Mouse (Mus musculus) lung, embryonic 16.5 days (tissue): Measurements from ENCODE around the gene Bsg. TPM values are rescaled to one million over a fixed set of nuclear protein-coding genes. Genes with fewer than 3 reads are reported as not detected.

Experiments used
- ATAC-seq: fragments of 200-750 bp; cut with Nextera tagmentation; 2 replicates; pipeline ENCODE4 v1.8.0; 2017; ENCODE audit warnings: low read depth, mild to moderate bottlenecking, moderate library complexity
- H3K27ac ChIP-seq: fragments of 300-500 bp; sonication (generic); 2 replicates; pipeline ENCODE4 v1.5.1; 2014; ENCODE audit warnings: mild to moderate bottlenecking, control low read depth, low read length
- H3K27me3 ChIP-seq: fragments of 300-500 bp; sonication (generic); 2 replicates; pipeline ENCODE4 v1.6.1; 2014; ENCODE audit warnings: low read depth, low read length, mixed read lengths; ENCODE audit not compliant: control insufficient read depth, insufficient read depth
- H3K36me3 ChIP-seq: fragments of 300-500 bp; sonication (generic); 2 replicates; pipeline ENCODE4 v1.6.1; 2014; ENCODE audit warnings: low read length; ENCODE audit not compliant: control insufficient read depth, insufficient read depth
- H3K4me1 ChIP-seq: fragments of 300-500 bp; sonication (generic); replicated peaks from 2 replicates; pipeline ENCODE4 v1.6.1; 2014; ENCODE audit warnings: low read length, mixed read lengths; ENCODE audit not compliant: control insufficient read depth, insufficient read depth
- H3K4me2 ChIP-seq: fragments of 300-500 bp; sonication (generic); 2 replicates; pipeline ENCODE4 v1.6.1; 2014; ENCODE audit warnings: low read depth, low read length, control low read depth
- H3K4me3 ChIP-seq: fragments of 300-500 bp; sonication (generic); 2 replicates; pipeline ENCODE4 v1.5.1; 2014; ENCODE audit warnings: mild to moderate bottlenecking, low read length, control low read depth
- H3K9ac ChIP-seq: fragments of 300-500 bp; sonication (generic); 2 replicates; pipeline ENCODE4 v1.6.1; 2014; ENCODE audit warnings: low read length, control low read depth
- H3K9me3 ChIP-seq: fragments of 300-500 bp; sonication (generic); 2 replicates; pipeline ENCODE4 v1.6.1; 2016; ENCODE audit warnings: low read length; ENCODE audit not compliant: control insufficient read depth
- WGBS: fragments of 180-500 bp; shearing (Covaris S2); extraction: QIAGEN DNeasy Blood & Tissue Kit; methylation state at CpG from one replicate; pipeline ENCODE4 v1.1.7; 2014; 5-methylcytosine and 5-hydroxymethylcytosine counted together
- polyA plus RNA-seq: library from polyadenylated mRNA; unstranded; fragments of >200 nt; fragmentation: Nextera tagmentation; extraction: Ambion mirVana; gene quantifications from 2 replicates; pipeline ENCODE4 v1.2.1, GENCODE M21; 2015

Gene Bsg
- polyA plus RNA-seq: 1,174 and 1,330 TPM in 2 replicates

GRCm38 (mm10) chr10:79704065-79704969 lies at the start of gene Bsg:
TSS of gene Bsg (plus strand) at chr10:79704491.
- under 1% methylated on average over 47 of the region's 65 CpGs for WGBS
- peak within 1 kb of the TSS; percentile 84 for H3K4me3 ChIP-seq
- peak within 1 kb of the TSS; percentile 94 for H3K4me2 ChIP-seq
- H3K36me3 ChIP-seq: peaks cover 6% of the 10 kb centered on the region
- H3K9ac ChIP-seq: peak within 1 kb of the TSS; percentile 97
- ATAC-seq: peak; percentile 94
- H3K4me1 ChIP-seq: peaks cover 32% of the 10 kb centered on the region
- peak within 1 kb of the TSS; percentile 87 for H3K27ac ChIP-seq
- no peaks in the 10 kb centered on the region for H3K27me3 ChIP-seq
- H3K9me3 ChIP-seq: no peaks in the 10 kb centered on the region

- no peak for ATAC-seq
- H3K4me3 ChIP-seq: no peak overlapping the region
- H3K27me3 ChIP-seq: no peaks in the 10 kb centered on the region; the same call in 1 of the 2 replicates
- no peak overlapping the region for H3K4me2 ChIP-seq
- no peaks in the 10 kb centered on the region for H3K36me3 ChIP-seq
- no peak overlapping the region for H3K9ac ChIP-seq
- no peaks in the 10 kb centered on the region for H3K4me1 ChIP-seq
- no peaks in the 10 kb centered on the region for H3K9me3 ChIP-seq
- H3K27ac ChIP-seq: no peak overlapping the region
- WGBS: 7% methylated on average over 1 of the region's 1 CpGs
These were observed 49.3 kb upstream of the Bsg start for GRCm38 (mm10) chr10:79654946-79655395.

GRCm38 (mm10) chr10:79658829-79659228 lies 45.5 kb upstream of the Bsg start:
- H3K9me3 ChIP-seq: no peaks in the 10 kb centered on the region
- H3K4me2 ChIP-seq: no peak overlapping the region
- no peak overlapping the region for H3K4me3 ChIP-seq
- H3K4me1 ChIP-seq: no peaks in the 10 kb centered on the region
- no peaks in the 10 kb centered on the region for H3K36me3 ChIP-seq
- H3K9ac ChIP-seq: no peak overlapping the region
- no peak overlapping the region for H3K27ac ChIP-seq
- ATAC-seq: no peak; the same call in 1 of the 2 replicates
- WGBS: 18% methylated on average over 4 of the region's 4 CpGs
- H3K27me3 ChIP-seq: no peaks in the 10 kb centered on the region

GRCm38 (mm10) chr10:79660298-79660697 lies 44.0 kb upstream of the Bsg start:
- no peak overlapping the region for H3K4me2 ChIP-seq
- WGBS: 76% methylated on average over 2 of the region's 2 CpGs
- no peak overlapping the region for H3K27ac ChIP-seq
- H3K4me3 ChIP-seq: no peak overlapping the region
- no peak overlapping the region for H3K9ac ChIP-seq
- no peaks in the 10 kb centered on the region for H3K27me3 ChIP-seq
- H3K36me3 ChIP-seq: no peaks in the 10 kb centered on the region
- no peaks in the 10 kb centered on the region for H3K9me3 ChIP-seq
- no peak for ATAC-seq
- H3K4me1 ChIP-seq: peaks cover 2% of the 10 kb centered on the region; the same call in 1 of the 2 replicates

GRCm38 (mm10) chr10:79661861-79662260 lies 42.4 kb upstream of the Bsg start:
- Histone ChIP-seq H3K27me3 (no peaks in the 10 kb centered on the region), H3K4me2 (no peak overlapping the region), H3K4me3 (no peak overlapping the region), H3K9me3 (no peaks in the 10 kb centered on the region), H3K9ac (no peak overlapping the region), H3K4me1 (peaks cover 2% of the 10 kb centered on the region; the same call in 1 of the 2 replicates), H3K27ac (no peak overlapping the region), H3K36me3 (no peaks in the 10 kb centered on the region)
- WGBS: 83% methylated on average over 1 of the region's 3 CpGs
- ATAC-seq: no peak

GRCm38 (mm10) chr10:79664131-79664665 lies 40.1 kb upstream of the Bsg start, which contains the start of gene Madcam1:
TSS of gene Madcam1 (plus strand) at chr10:79664559.
- Histone ChIP-seq H3K36me3 (no peaks in the 10 kb centered on the region), H3K9me3 (no peaks in the 10 kb centered on the region), H3K9ac (no peak within 1 kb of the TSS), H3K4me1 (peaks cover 2% of the 10 kb centered on the region; the same call in 1 of the 2 replicates), H3K27ac (no peak within 1 kb of the TSS), H3K4me3 (no peak within 1 kb of the TSS), H3K4me2 (no peak within 1 kb of the TSS), H3K27me3 (no peaks in the 10 kb centered on the region)
- WGBS: 11% methylated on average over 13 of the region's 13 CpGs
- ATAC-seq: no peak

GRCm38 (mm10) chr10:79665051-79665450 lies 39.2 kb upstream of the Bsg start:
- Histone ChIP-seq H3K4me1 (peaks cover 4% of the 10 kb centered on the region), H3K36me3 (no peaks in the 10 kb centered on the region), H3K27me3 (no peaks in the 10 kb centered on the region), H3K4me2 (no peak overlapping the region), H3K27ac (no peak overlapping the region), H3K4me3 (no peak overlapping the region), H3K9ac (no peak overlapping the region), H3K9me3 (no peaks in the 10 kb centered on the region)
- 78% methylated on average over 8 of the region's 8 CpGs for WGBS
- no peak for ATAC-seq

GRCm38 (mm10) chr10:79666493-79666892 lies 37.8 kb upstream of the Bsg start:
- Histone ChIP-seq H3K4me1 (peaks cover 13% of the 10 kb centered on the region), H3K27ac (no peak overlapping the region), H3K27me3 (no peaks in the 10 kb centered on the region), H3K4me2 (no peak overlapping the region), H3K4me3 (no peak overlapping the region), H3K9me3 (no peaks in the 10 kb centered on the region), H3K36me3 (no peaks in the 10 kb centered on the region), H3K9ac (no peak overlapping the region)
- 66% methylated on average over 9 of the region's 9 CpGs for WGBS
- no peak for ATAC-seq

GRCm38 (mm10) chr10:79668076-79668475 lies 36.2 kb upstream of the Bsg start:
- H3K27ac ChIP-seq: no peak overlapping the region
- no peak overlapping the region for H3K4me3 ChIP-seq
- peaks cover 13% of the 10 kb centered on the region for H3K4me1 ChIP-seq
- no peaks in the 10 kb centered on the region for H3K9me3 ChIP-seq
- H3K4me2 ChIP-seq: no peak overlapping the region
- no peaks in the 10 kb centered on the region for H3K27me3 ChIP-seq
- no peak for ATAC-seq
- 78% methylated on average over 5 of the region's 5 CpGs for WGBS
- no peak overlapping the region for H3K9ac ChIP-seq
- H3K36me3 ChIP-seq: no peaks in the 10 kb centered on the region
